Mouse (Mus musculus) T-helper 1 cell (primary cell): Measurements from ENCODE around the gene Pam.

ENCODE experiments used
- in situ Hi-C: fragments of 300-600 bp; cut with MboI, MseI; formaldehyde crosslinking; loops from one replicate; pipeline ENCODE4 v1.15.1; 2025; ENCODE audit warnings: high pct_unique_total_duplicates

Pam gene

GRCm38 (mm10) chr1:98095246-98095990 lies at the start of gene Pam:
TSS of gene Pam (minus strand) at chr1:98095646.
- in situ Hi-C loops = no loop called here

DNA sequence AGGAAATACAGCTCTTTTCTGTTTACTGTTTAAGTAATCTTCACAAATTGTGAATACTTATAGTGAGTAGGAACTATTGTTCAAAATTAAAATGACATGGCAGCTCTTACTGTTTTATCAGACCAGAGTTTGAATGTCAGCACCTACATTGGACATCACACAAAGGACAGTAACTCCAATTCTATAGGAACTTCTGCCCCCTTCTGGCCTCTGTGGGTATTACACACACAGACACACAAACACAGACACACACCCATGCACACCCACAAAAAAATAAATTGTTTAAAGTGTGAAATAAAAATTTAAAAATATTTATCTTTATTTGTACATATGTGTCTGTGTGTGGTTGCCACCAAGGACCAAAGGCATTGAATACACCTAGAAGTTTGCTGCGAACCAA lies 49.4 kb upstream of the Pam start:
- in situ Hi-C loops = no loop called here

- in situ Hi-C loops = no loop called here
Measured at GRCm38 (mm10) chr1:98131244-98131643, 35.8 kb upstream of the Pam start.

DNA sequence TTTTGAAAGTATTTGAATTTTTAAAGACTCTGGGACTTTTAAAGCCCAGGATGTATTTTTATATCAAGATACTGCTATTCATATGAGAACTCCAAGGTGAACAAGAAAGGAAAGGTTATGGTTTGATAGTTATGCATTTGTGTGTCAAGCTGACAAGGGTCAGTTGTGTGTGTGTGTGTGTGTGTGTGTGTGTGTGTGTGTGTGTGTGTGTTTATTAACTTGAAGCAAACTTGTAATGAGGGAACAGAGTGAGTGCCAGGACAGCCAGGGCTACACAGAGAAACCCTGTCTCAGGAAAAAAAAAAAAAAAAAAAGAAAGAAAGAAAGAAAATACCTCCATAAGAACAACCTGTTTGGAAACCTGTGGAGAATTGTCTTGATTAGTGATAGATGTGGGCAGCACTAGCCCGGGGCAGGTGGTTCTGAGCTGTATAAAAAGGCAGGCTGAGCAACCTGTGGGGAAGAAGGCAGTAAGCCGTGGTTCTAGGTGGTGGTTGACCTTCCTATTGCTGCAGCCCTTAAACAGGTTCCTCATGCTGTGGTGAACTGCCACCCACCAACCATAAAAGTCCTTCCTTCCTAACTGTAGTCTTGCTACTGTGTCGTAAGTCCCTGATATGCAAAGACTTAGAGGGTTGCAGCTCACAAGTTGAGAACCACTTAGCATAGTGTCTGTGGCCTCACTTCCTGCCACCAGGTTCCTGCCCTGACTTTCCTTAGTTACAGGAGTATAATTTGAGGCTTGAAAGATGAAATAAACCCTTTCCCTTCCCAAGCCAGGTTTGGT lies 34.3 kb upstream of the Pam start:
- in situ Hi-C loops = no loop called here

GRCm38 (mm10) chr1:98129111-98129510 lies 33.7 kb upstream of the Pam start:
- in situ Hi-C loops = no loop called here

DNA sequence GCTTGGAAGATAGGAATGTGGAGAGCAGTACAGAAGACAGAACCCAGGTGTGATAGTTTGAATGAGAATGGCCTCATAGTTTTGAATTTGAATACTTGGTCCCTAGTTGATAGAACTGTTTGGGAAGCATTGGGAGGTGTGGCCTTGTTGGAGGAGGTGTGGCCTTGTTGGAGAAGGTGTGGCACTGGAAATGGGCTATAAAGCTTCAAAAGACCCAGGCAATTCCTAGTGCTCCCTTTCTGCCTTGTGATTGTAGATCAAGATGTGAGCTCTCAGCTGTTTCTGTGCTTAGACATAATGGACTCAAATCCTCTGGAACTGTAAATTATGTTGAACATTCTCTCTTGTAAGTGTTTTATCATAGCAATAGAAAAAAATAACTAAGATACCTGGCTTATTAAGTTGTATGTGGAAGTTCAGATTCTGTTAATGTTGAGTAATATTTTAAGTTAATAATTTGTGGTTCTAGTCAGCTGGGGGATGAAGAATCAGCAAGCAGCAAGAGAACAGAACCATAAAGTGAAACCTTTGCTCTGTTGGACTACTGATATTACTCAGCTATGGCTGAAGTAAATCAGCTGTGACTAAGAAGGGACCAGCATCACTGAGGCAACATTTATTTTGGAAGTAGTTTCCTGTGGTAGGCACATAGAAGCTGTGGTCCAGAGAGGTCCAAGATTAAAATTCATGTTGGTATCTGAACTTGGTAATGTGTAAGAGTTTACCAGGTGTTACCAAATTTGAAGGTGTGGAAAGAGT lies 33.1 kb upstream of the Pam start:
- in situ Hi-C loops = no loop called here

GRCm38 (mm10) chr1:98126268-98126667 lies 30.8 kb upstream of the Pam start:
- in situ Hi-C loops = no loop called here

GRCm38 (mm10) chr1:98124727-98125126 lies 29.3 kb upstream of the Pam start:
- in situ Hi-C loops = no loop called here

GRCm38 (mm10) chr1:98119595-98119994 lies 24.1 kb upstream of the Pam start:
- in situ Hi-C loops = no loop called here

- in situ Hi-C loops = no loop called here
Measured at GRCm38 (mm10) chr1:98107599-98107998, 12.2 kb upstream of the Pam start.

- in situ Hi-C loops = no loop called here
Measured at GRCm38 (mm10) chr1:98099441-98099840, 4.0 kb upstream of the Pam start.

- in situ Hi-C loops = no loop called here
Measured at GRCm38 (mm10) chr1:98097957-98098729, 2.7 kb upstream of the Pam start.

DNA sequence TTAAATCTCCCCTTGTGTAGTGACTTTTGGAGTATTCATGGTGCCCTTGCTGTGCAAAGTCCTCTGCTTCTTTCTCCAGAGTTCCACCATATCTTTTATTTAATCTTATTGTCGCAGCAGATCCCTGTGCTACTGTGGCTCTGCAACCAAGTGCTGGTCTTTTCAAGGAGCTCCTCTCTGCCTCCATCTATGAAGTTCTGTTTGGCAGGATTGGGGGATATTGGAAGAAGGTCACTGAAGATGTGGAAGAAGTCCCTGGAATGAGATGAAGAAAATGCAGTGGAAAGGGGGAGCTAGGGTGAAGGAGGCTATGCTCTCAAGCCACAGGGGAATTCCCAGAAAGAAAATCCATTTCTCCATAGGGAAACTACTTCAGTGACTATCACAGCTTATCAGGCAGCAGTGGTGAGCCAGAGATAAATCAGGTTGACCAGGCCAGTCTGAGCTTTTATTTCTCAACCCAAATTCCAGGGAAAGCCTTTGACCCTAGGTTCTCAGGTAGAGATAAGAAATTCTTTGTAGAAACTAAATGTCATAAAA lies 1.0 kb upstream of the Pam start:
- in situ Hi-C loops = no loop called here

DNA sequence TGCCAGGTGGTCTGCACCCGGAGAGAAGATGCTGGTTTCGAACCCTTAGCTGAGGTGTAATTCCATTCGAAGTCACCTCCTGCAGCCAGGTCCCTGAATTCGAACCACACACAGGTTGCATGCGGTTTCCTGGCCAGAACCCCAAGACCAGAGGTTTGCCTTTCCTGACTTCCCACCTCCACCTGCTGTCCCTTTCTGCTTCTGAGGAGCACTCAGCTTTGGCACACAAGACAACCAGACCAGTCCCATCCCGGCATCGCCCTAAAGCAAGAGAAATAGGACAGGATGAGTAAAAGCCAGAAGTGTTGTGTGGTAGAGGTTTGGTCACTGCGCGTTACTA lies 515 bp upstream of the Pam start:
- in situ Hi-C loops = no loop called here

DNA sequence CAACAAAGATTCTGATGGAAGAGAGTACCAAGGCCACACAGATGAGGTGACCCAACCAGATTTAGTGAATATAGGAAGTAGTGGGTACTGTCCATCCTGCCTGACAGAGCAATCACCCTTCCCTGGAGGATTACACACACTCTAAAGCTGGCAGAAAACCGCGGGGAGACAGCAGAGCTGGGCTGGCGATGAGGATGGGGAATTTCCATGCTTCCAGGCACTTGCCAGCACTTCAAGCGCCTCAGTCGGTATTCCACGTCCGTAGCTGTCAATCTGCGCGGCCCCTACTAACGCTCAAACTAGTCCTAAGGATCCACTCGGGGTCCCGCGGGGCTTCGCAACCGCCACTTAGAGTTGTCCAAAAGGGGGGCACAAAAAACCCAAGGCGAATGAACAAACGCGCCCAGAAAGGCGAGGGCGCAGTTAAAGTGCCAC lies 618 bp downstream of the Pam start:
- in situ Hi-C loops = no loop called here

DNA sequence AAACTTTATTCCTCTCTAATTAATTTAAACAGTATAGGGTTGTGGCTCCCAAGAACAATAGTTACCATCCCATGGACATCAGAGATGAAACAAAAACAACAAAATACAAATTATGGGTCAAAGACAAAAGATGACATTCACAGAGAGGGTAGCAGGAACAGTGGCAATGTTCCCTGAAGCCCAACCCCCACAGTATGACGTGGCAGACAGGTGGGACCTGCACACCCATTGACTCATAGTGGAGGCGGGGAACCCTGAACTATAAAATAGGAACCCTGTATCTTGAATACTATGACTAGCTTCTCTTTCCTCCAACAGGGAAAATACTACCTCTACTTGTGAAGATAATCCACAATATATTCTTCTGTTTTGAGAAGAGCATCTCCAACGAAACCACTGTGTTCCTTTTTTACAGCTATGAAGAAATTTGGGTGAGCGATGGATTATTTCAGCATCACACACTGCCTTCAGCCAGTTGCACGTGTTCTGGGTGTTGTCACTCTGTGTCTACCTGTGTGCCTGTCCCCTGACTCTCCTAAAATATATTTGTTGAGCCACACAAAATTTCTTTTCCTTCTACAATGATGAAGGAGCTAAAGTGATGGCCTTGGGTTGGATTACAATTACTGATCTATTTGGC lies 6.0 kb downstream of the Pam start:
- in situ Hi-C loops = no loop called here

- in situ Hi-C loops = no loop called here
Measured at GRCm38 (mm10) chr1:98086456-98086855, 9.0 kb downstream of the Pam start.

DNA sequence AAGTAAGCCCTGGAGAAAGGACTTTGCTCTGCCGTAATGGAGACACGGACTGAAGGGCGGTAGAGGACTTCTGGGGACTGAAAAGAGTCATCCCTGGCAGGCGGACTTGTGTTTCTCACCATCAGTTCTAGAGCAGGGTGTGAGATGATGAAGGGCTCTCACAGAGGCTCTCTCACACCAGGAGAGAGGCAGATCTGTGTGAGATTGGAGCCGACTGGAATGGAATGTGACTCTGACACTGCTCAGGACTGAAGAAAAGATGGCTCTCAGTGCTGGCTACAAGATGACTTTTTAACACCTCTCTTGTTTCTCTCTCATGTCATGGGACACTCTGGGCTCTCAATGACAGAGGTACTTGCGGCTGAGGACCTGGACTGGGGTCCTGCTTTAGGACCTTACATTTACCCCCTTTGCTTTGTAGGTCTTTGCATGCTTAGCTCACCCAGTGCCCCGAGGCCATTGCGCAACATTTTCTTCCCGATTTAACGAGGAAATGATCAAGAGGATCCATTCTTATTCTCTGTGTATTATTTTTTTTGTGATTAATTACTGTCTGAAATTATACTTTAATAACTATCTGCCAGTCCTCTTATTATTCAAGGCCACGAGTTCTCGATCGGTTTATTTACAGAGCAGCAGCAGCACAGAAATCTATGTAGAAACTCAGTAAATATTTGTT lies 10.7 kb downstream of the Pam start:
- in situ Hi-C loops = loop anchor here (5.0 kb wide), 1 partner anchor 103 kb away; no protein-coding TSS in a partner anchor

DNA sequence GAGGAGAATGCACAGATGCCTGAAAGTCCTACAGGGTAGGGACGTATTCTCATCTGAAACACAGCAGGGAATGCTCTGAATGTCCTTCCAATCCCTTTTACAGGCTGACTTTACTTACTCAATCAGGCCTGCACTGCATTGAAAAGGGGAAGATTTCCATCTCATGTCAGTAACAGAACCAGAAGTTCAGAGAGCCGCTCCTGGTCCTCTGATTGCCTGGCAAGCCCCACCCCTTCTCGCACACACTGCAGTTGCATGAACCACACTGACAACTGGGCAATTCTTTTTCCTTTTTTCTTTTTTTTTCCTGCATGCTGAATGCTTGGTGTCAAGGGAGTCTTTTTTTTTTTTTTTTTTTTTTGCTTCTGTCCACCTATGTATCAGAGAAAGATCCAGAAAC lies 11.9 kb downstream of the Pam start:
- in situ Hi-C loops = loop anchor here (5.0 kb wide), 1 partner anchor 104 kb away; no protein-coding TSS in a partner anchor

DNA sequence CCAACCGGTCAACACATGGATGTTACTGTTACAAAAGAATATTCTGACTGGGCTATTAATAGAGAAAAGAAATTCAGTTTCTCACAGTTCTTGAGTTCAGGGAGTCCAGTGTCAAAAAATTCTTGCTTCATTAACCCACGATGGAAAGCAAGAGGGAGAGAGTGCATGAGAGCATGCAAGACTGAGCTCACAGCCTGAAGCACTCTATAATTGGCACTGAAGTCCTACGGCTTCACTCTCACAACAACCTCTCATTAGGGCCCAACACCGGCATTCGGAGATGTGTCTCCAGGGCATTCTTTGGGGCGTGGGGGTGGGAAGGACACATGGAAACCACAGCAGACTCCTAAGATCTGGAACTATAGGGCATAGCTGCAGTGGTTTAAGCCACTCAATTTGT lies 12.5 kb downstream of the Pam start:
- in situ Hi-C loops = loop anchor here (5.0 kb wide), 1 partner anchor 104 kb away; no protein-coding TSS in a partner anchor
